Mouse (Mus musculus): ENCODE measurements around the gene Cldn10.

The Cldn10 gene

GRCm38 (mm10) chr14:118911521-118911920 lies 123.8 kb downstream of the Cldn10 start:
- DNase-seq (ENCODE audit: low read depth): no peak

GRCm38 (mm10) chr14:118913651-118914050 lies 125.9 kb downstream of the Cldn10 start:
- no peak for DNase-seq (ENCODE audit: low read depth)

- peak; percentile 66 for DNase-seq (ENCODE audit: low read depth)
Measured at GRCm38 (mm10) chr14:118919025-118919424, 131.3 kb downstream of the Cldn10 start.

GRCm38 (mm10) chr14:118920654-118921053 lies 132.9 kb downstream of the Cldn10 start:
- DNase-seq (ENCODE audit: low read depth): peak; percentile 60

- DNase-seq (ENCODE audit: low read depth): no peak
Measured at GRCm38 (mm10) chr14:118922251-118922650, 134.5 kb downstream of the Cldn10 start.

GRCm38 (mm10) chr14:118922667-118923184 lies 135.0 kb downstream of the Cldn10 start:
- DNase-seq (ENCODE audit: low read depth): no peak
